Mouse (Mus musculus): ENCODE measurements around the gene Speer2. TPM values are rescaled to one million over a fixed set of nuclear protein-coding genes. Genes with fewer than 3 reads are reported as not detected.

Gene Speer2
- total RNA-seq (2021): not detected in 2 replicates
- long read RNA-seq: 0 reads

- DNase-seq: no peak
Observed at GRCm38 (mm10) chr16:69863644-69864043, at the start of gene Speer2. Gene Speer2 (minus strand): TSS chr16:69863744.

DNA sequence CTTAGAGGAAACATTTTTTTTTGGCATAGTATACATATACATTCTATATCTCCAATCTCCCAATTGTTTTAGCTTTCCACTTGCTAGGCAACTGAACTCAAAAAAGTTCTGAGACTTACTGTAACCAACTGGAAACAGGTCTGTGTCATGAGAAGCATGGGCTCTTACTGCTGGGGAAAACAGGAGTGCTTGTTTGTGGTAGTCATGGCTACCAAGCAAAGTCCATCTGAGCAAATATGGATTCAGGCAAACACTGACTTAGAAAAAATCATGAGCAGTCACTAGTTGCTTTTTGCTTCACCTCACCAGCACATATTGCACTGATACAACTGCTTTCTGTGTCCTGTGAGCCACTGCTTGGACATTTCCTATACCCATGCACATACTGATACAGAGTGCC, 40.8 kb upstream of the Speer2 start:
- DNase-seq: no peak

DNA sequence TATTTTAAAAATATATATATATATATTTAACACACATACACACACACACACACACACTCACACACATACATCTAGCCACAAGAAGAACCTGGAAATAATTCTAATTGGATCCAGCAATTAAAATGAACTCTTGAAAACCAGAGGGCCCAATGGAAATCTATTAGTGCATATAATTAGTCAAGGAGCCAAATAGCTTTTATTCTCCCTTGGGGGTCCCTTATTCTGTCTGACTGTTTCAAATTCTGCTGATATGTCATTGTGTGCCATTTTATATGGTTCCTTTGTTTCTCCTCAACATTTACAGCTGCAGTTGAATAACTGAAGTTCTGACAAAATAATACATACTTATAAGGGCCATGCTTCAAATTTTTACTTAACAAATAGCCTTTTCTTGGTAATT, 17.2 kb upstream of the Speer2 start:
- DNase-seq: no peak

DNA sequence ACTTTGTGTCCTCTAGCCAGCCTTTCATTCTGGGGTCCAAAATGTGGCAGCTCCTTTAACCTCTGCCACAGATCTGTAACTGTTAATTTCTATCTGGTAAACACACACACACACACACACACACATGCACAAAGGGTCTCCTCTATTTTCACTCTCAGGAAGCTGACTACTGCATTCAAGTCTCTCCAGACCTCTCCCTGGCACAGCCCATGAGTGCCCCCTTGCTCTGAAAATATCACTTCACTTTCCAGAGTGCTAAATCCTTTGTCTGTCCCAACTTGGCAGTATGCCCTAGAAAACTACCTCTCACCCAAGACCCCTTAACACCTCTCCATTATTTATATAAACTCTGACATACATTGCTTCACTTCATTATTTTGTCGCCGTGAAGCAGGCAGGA, 26.9 kb downstream of the Speer2 start:
- no peak for DNase-seq

GRCm38 (mm10) chr16:69813652-69814051, 49.9 kb downstream of the Speer2 start:
- no peak for DNase-seq
